Comparison of ENCODE assay signal across 13 mouse cellular contexts in genomic region chr2:14873116-14873515, GRCm38 (mm10).
DNase-seq lines count a peak whose midpoint lies in the region; ATAC-seq and TF ChIP-seq lines count a peak whose summit lies in the region.
"Had no signal": no experiment of that assay in that cellular context is flagged by ENCODE, and none has a peak within 500 bp of the region (broad histone marks: within the 10 kb centered on the region; RNA-seq: fewer than 3 reads in every experiment).

No protein-coding gene starts in this region.

- no peaks in the 10 kb centered on the region for H3K9me3 ChIP-seq in forebrain, embryonic 15.5 days
- H3K9me3 ChIP-seq in forebrain, embryonic 12.5 days: no peaks in the 10 kb centered on the region
- H3K9me3 ChIP-seq in kidney, postnatal 0 days (replicated peaks; ENCODE audit: low read length): no peaks in the 10 kb centered on the region
- no peaks in the 10 kb centered on the region for H3K9me3 ChIP-seq in midbrain, postnatal 0 days (ENCODE audit: low read length)
- H3K9me3 ChIP-seq: limb, embryonic 15.5 days had no signal

- H3K27ac ChIP-seq in forebrain, embryonic 15.5 days (replicated peaks): no peak overlapping the region
- no peak overlapping the region for H3K27ac ChIP-seq in forebrain, embryonic 12.5 days
- no peak overlapping the region for H3K27ac ChIP-seq in kidney, postnatal 0 days
- peak overlapping the region; percentile 74; the same call in 1 of the 2 replicates for H3K27ac ChIP-seq in midbrain, postnatal 0 days (ENCODE audit: low read depth, low read length)
- H3K27ac ChIP-seq: limb, embryonic 15.5 days had no signal

- no peaks in the 10 kb centered on the region for H3K36me3 ChIP-seq in forebrain, embryonic 15.5 days
- no peaks in the 10 kb centered on the region for H3K36me3 ChIP-seq in forebrain, embryonic 12.5 days (replicated peaks)
- no peaks in the 10 kb centered on the region for H3K36me3 ChIP-seq in kidney, postnatal 0 days (ENCODE audit: insufficient read depth, low read length)
- no peaks in the 10 kb centered on the region for H3K36me3 ChIP-seq in midbrain, postnatal 0 days (ENCODE audit: insufficient read depth, low read length)
- H3K36me3 ChIP-seq: limb, embryonic 15.5 days had no signal

- TF ChIP-seq CTCF in kidney, postnatal 0 days (IDR thresholded peaks at IDR 0.05; ENCODE audit: low read depth): no peak
- TF ChIP-seq CTCF in brain, embryonic 14.5 days (IDR thresholded peaks at IDR 0.05; ENCODE audit: borderline replicate concordance, extremely low read depth, insufficient read depth, insufficient read length): no peak
- no peak for TF ChIP-seq CTCF in midbrain, postnatal 0 days (IDR thresholded peaks at IDR 0.05)

- peak overlapping the region; percentile 35; the same call in 1 of the 2 replicates for H3K4me3 ChIP-seq in forebrain, embryonic 15.5 days
- no peak overlapping the region for H3K4me3 ChIP-seq in forebrain, embryonic 12.5 days (replicated peaks)
- H3K4me3 ChIP-seq in kidney, postnatal 0 days (replicated peaks; ENCODE audit: low read depth, low read length): no peak overlapping the region
- H3K4me3 ChIP-seq in midbrain, postnatal 0 days (ENCODE audit: low read depth, low read length): peak overlapping the region; percentile 52

- 41% methylated on average over 1 of the region's 1 CpGs for WGBS in forebrain, embryonic 15.5 days
- WGBS in forebrain, embryonic 12.5 days: 65% methylated on average over 1 of the region's 1 CpGs
- 47% methylated on average over 1 of the region's 1 CpGs for WGBS in kidney, postnatal 0 days
- 17% methylated on average over 1 of the region's 1 CpGs for WGBS in midbrain, postnatal 0 days

- peak; percentile 49 for ATAC-seq in forebrain, embryonic 15.5 days (replicated peaks)
- ATAC-seq in forebrain, embryonic 12.5 days (ENCODE audit: low FRiP score): no peak
- ATAC-seq in kidney, postnatal 0 days (replicated peaks; ENCODE audit: low FRiP score, low read depth): no peak
- ATAC-seq in midbrain, postnatal 0 days (ENCODE audit: low FRiP score): peak; percentile 58

- peak overlapping the region; percentile 45; the same call in 1 of the 2 replicates for H3K4me2 ChIP-seq in forebrain, embryonic 15.5 days (replicated peaks)
- H3K4me2 ChIP-seq in forebrain, embryonic 12.5 days: no peak overlapping the region; the same call in 1 of the 2 replicates
- peak overlapping the region; percentile 52; the same call in 1 of the 2 replicates for H3K4me2 ChIP-seq in kidney, postnatal 0 days (ENCODE audit: low read length)
- peak overlapping the region; percentile 72 for H3K4me2 ChIP-seq in midbrain, postnatal 0 days (ENCODE audit: low read depth, low read length, poor library complexity, severe bottlenecking)

- H3K9ac ChIP-seq in forebrain, embryonic 15.5 days (replicated peaks): no peak overlapping the region
- no peak overlapping the region for H3K9ac ChIP-seq in forebrain, embryonic 12.5 days
- no peak overlapping the region for H3K9ac ChIP-seq in kidney, postnatal 0 days (ENCODE audit: low read depth, low read length)
- no peak overlapping the region for H3K9ac ChIP-seq in midbrain, postnatal 0 days (replicated peaks; ENCODE audit: low read length, poor library complexity, severe bottlenecking)
- H3K9ac ChIP-seq: limb, embryonic 15.5 days had no signal

- no peak for DNase-seq in kidney, postnatal 0 days (ENCODE audit: low spot score)
- DNase-seq in kidney, postnatal 4 days: no peak
- peak; percentile 38 for DNase-seq in brain, embryonic 14.5 days (ENCODE audit: low read depth)
- peak; percentile 62 for DNase-seq in midbrain, postnatal 0 days (ENCODE audit: low spot score)
- DNase-seq in frontal cortex, postnatal 25 days (ENCODE audit: low spot score in 2 of 2): no peak
- DNase-seq in layer of hippocampus, postnatal 36 days: no peak
- DNase-seq: cerebellum, adult 9-10 months; gastrocnemius, postnatal 10 days; lung, adult 2 months; thymus, postnatal 25 days had no signal

- H3K27me3 ChIP-seq in forebrain, embryonic 15.5 days: no peaks in the 10 kb centered on the region
- H3K27me3 ChIP-seq in forebrain, embryonic 12.5 days: no peaks in the 10 kb centered on the region
- no peaks in the 10 kb centered on the region for H3K27me3 ChIP-seq in kidney, postnatal 0 days (ENCODE audit: insufficient read depth, low read length)
- no peaks in the 10 kb centered on the region for H3K27me3 ChIP-seq in midbrain, postnatal 0 days (ENCODE audit: insufficient read depth, low read length)
- H3K27me3 ChIP-seq: limb, embryonic 15.5 days had no signal

- TF ChIP-seq POLR2A in brain, embryonic 14.5 days (IDR thresholded peaks at IDR 0.05; ENCODE audit: borderline replicate concordance, extremely low read depth, insufficient read depth, insufficient read length, poor library complexity, severe bottlenecking): no peak

- peaks cover 12% of the 10 kb centered on the region for H3K4me1 ChIP-seq in forebrain, embryonic 15.5 days
- H3K4me1 ChIP-seq in forebrain, embryonic 12.5 days: peaks cover 22% of the 10 kb centered on the region
- peaks cover 6% of the 10 kb centered on the region; the same call in 1 of the 2 replicates for H3K4me1 ChIP-seq in kidney, postnatal 0 days (replicated peaks; ENCODE audit: insufficient read depth, low read length)
- H3K4me1 ChIP-seq in midbrain, postnatal 0 days (ENCODE audit: insufficient read depth, low read length): peaks cover 3% of the 10 kb centered on the region; the same call in 1 of the 2 replicates

Comparison
In these comparisons a context has a peak if more than half of its experiments do, and no peak if none do; other contexts are left out.
1. ATAC-seq: peak in forebrain, embryonic 15.5 days (single experiment) and midbrain, postnatal 0 days (single experiment); none in forebrain, embryonic 12.5 days (single experiment) and kidney, postnatal 0 days (single experiment).
2. H3K4me3 ChIP-seq: peak in forebrain, embryonic 15.5 days (single experiment) and midbrain, postnatal 0 days (single experiment); none in forebrain, embryonic 12.5 days (single experiment) and kidney, postnatal 0 days (single experiment).
3. DNase-seq: peak in brain, embryonic 14.5 days (single experiment) and midbrain, postnatal 0 days (single experiment); none in kidney, postnatal 0 days (single experiment), kidney, postnatal 4 days (0 of 2), frontal cortex, postnatal 25 days (0 of 2) and layer of hippocampus, postnatal 36 days (0 of 2).